Mouse (Mus musculus): ENCODE results near the gene Sdk2. TPM values are rescaled to one million over a fixed set of nuclear protein-coding genes. Genes with fewer than 3 reads are reported as not detected.

Gene Sdk2
- polyA plus RNA-seq (2015; fragmentation: Nextera tagmentation; extraction: Ambion mirVana) = 1.1 and 2.1 TPM in 2 replicates

DNA sequence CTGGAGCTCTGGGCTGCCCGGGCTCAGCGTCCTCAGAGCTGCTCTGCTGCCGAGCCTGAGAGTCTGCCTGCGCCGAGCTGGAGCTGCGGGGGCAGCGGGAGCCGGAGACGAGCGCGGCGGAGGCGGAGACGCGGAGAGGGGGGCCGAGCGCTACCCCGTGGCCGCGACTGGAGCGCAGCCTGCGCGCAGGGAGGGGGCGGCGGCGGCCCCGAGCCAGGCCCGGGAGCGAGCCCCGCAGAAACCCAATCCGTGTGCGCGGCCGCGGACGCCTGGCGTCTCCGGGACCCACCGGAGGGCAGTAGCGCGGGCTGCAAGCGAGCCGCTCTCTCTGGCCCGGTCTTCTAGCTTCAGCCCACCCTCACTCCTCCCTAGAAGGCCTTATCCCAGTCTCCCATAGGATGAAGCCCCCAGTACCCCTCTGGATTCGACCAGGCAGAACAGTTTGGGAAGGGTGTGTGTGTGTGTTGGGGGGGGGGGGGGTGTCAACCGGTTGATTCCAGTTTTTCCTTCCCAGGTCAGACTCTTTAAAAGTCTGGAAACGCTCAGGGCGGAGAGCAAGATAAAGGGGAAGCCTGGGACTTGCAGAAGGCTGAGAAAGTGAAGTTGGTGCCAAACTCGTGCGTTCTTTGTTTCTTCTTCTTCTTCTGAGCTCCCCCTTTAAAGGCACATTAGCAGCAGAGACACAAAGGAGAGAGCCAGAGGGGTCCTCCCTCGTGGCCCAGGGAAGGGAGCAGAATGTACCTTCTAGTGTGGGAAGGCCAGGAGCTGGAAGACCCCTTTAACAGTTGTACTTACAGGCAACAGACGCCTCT is at the start of gene Sdk2:
Gene Sdk2, minus strand, starts transcription at position 96 of the 812 bp plus-strand sequence.
- ATAC-seq (replicated peaks; ENCODE audit: extremely low read depth, insufficient read depth, low FRiP score) = peak; percentile 82
- 4% methylated on average over 52 of the region's 52 CpGs for WGBS

DNA sequence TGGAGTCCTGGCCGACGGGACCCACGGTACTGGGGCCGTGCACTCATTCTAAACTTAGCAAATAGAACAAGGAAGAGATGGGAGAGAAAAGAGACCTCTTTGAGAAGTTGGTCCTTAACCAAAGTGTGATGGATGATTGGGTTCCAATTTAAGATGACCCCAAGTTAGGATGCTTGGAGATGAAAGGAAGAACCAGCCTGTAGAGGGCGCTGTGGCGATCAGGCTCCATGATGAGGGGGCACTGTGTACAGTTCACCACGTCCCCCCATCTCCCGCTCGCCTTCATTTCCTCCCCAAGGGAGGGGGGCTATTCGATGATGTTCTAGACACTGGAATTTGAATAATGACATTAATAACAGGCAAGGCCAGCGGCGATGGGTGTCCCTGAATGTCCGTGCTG is 48.2 kb upstream of the Sdk2 start:
- Histone ChIP-seq H3K9ac (ENCODE audit: low read length) (no peak overlapping the region), H3K4me2 (ENCODE audit: low read depth, low read length) (no peak overlapping the region), H3K4me1 (ENCODE audit: control insufficient read depth, insufficient read depth, low read length) (0 out of 2 replicates have a peak, but pooled peaks cover 6% of the 10 kb centered on the region), H3K4me3 (ENCODE audit: low read length) (no peak overlapping the region), H3K36me3 (ENCODE audit: control insufficient read depth, insufficient read depth) (no peaks in the 10 kb centered on the region), H3K27ac (ENCODE audit: low read length) (no peak overlapping the region), H3K27me3 (ENCODE audit: control insufficient read depth, insufficient read depth, low read length) (no peaks in the 10 kb centered on the region), H3K9me3 (replicated peaks; ENCODE audit: control insufficient read depth, low read length) (no peaks in the 10 kb centered on the region)
- WGBS = 73% methylated on average over 13 of the region's 13 CpGs
- ATAC-seq (replicated peaks; ENCODE audit: extremely low read depth, insufficient read depth, low FRiP score) = no peak

More for the DNA sequence above, at the start of gene Sdk2:
- peak within 1 kb of the TSS; percentile 77 for H3K4me2 ChIP-seq (ENCODE audit: low read depth, low read length)
- peak within 1 kb of the TSS; percentile 73 for H3K27ac ChIP-seq (ENCODE audit: low read length)
- peak within 1 kb of the TSS; percentile 77 for H3K9ac ChIP-seq (ENCODE audit: low read length)
- no peaks in the 10 kb centered on the region for H3K36me3 ChIP-seq (ENCODE audit: control insufficient read depth, insufficient read depth)
- peaks cover 23% of the 10 kb centered on the region for H3K27me3 ChIP-seq (ENCODE audit: control insufficient read depth, insufficient read depth, low read length)
- H3K4me1 ChIP-seq (ENCODE audit: control insufficient read depth, insufficient read depth, low read length) = peaks cover 3% of the 10 kb centered on the region; the same call in 1 of the 2 replicates
- H3K9me3 ChIP-seq (replicated peaks; ENCODE audit: control insufficient read depth, low read length) = no peaks in the 10 kb centered on the region
- H3K4me3 ChIP-seq (ENCODE audit: low read length) = peak within 1 kb of the TSS; percentile 66

DNA sequence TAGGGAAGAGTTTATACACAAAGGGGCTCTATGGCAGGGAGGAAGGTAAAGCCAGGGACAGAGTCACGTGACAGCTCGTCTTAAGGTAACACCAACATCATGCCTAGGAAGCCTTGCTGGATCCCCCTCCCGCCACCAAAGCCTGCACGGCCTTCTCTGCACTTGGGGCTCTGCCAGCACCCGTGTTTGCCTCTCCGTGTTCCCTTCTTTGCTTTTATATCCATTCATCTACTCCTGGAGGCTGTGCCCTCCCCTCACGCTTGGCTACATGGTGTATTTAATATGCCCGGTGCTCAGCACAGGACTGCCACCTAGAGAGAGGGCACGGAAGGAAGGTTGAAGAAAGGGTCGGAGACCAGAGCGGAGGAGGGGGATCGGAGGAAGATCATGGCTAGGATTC is 47.8 kb upstream of the Sdk2 start:
- WGBS = 74% methylated on average over 12 of the region's 12 CpGs
- no peaks in the 10 kb centered on the region for H3K36me3 ChIP-seq (ENCODE audit: control insufficient read depth, insufficient read depth)
- H3K4me3 ChIP-seq (ENCODE audit: low read length) = no peak overlapping the region
- H3K4me1 ChIP-seq (ENCODE audit: control insufficient read depth, insufficient read depth, low read length) = 0 out of 2 replicates have a peak, but pooled peaks cover 6% of the 10 kb centered on the region
- no peak overlapping the region for H3K9ac ChIP-seq (ENCODE audit: low read length)
- no peak overlapping the region for H3K4me2 ChIP-seq (ENCODE audit: low read depth, low read length)
- H3K27me3 ChIP-seq (ENCODE audit: control insufficient read depth, insufficient read depth, low read length) = no peaks in the 10 kb centered on the region
- ATAC-seq (replicated peaks; ENCODE audit: extremely low read depth, insufficient read depth, low FRiP score) = no peak
- H3K9me3 ChIP-seq (replicated peaks; ENCODE audit: control insufficient read depth, low read length) = no peaks in the 10 kb centered on the region
- H3K27ac ChIP-seq (ENCODE audit: low read length) = no peak overlapping the region

DNA sequence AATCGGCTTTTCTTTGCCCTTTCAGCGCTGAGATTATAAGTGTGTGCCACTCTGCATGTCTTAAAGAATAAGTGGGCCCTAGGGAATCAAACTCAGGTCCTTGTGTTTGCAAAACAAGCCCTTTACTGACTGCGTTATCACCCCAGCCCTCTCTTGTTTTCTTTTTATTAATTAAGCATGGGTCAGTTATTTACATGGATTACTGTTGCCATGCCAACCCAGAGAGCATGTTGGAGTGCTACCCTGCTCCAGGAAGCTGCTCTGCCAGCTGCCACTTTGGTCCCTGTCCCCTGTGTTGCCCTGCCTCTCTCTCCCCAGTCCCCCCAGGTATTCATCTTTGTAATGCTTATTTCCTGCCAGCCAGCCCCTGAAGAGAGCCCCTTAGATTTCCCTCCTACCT is 44.0 kb upstream of the Sdk2 start:
- Histone ChIP-seq H3K4me2 (ENCODE audit: low read depth, low read length) (no peak overlapping the region), H3K27me3 (ENCODE audit: control insufficient read depth, insufficient read depth, low read length) (no peaks in the 10 kb centered on the region), H3K9me3 (replicated peaks; ENCODE audit: control insufficient read depth, low read length) (no peaks in the 10 kb centered on the region), H3K36me3 (ENCODE audit: control insufficient read depth, insufficient read depth) (no peaks in the 10 kb centered on the region), H3K27ac (ENCODE audit: low read length) (no peak overlapping the region), H3K4me3 (ENCODE audit: low read length) (no peak overlapping the region), H3K9ac (ENCODE audit: low read length) (no peak overlapping the region), H3K4me1 (ENCODE audit: control insufficient read depth, insufficient read depth, low read length) (0 out of 2 replicates have a peak, but pooled peaks cover 6% of the 10 kb centered on the region)
- no peak for ATAC-seq (replicated peaks; ENCODE audit: extremely low read depth, insufficient read depth, low FRiP score)
- 72% methylated on average over 3 of the region's 3 CpGs for WGBS

DNA sequence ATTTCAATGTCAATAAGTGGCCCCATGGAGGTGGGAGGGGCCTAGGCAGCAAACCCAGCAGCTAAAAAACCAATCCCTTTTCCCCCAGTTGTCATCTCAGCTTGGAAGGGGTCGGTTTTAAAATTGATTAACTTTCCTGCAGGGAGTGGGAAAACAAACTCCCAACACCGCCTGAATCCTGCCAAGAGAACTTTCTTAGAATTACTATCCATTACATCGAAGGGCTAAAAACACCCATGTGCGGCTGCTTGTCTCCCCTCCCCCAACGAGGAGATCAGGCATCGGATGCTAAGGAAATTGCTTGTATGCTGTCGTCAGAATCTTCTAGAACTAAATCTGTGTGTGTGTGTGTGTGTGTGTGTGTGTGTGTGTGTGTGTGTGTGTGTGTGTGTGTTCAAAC is 26.8 kb upstream of the Sdk2 start:
- H3K36me3 ChIP-seq (ENCODE audit: control insufficient read depth, insufficient read depth) = no peaks in the 10 kb centered on the region
- H3K4me1 ChIP-seq (ENCODE audit: control insufficient read depth, insufficient read depth, low read length) = no peaks in the 10 kb centered on the region
- H3K9ac ChIP-seq (ENCODE audit: low read length) = no peak overlapping the region
- no peak overlapping the region for H3K4me2 ChIP-seq (ENCODE audit: low read depth, low read length)
- ATAC-seq (replicated peaks; ENCODE audit: extremely low read depth, insufficient read depth, low FRiP score) = no peak
- no peaks in the 10 kb centered on the region for H3K9me3 ChIP-seq (replicated peaks; ENCODE audit: control insufficient read depth, low read length)
- no peak overlapping the region for H3K4me3 ChIP-seq (ENCODE audit: low read length)
- peaks cover 2% of the 10 kb centered on the region; the same call in 1 of the 2 replicates for H3K27me3 ChIP-seq (ENCODE audit: control insufficient read depth, insufficient read depth, low read length)
- WGBS = 49% methylated on average over 7 of the region's 7 CpGs
- no peak overlapping the region for H3K27ac ChIP-seq (ENCODE audit: low read length)

DNA sequence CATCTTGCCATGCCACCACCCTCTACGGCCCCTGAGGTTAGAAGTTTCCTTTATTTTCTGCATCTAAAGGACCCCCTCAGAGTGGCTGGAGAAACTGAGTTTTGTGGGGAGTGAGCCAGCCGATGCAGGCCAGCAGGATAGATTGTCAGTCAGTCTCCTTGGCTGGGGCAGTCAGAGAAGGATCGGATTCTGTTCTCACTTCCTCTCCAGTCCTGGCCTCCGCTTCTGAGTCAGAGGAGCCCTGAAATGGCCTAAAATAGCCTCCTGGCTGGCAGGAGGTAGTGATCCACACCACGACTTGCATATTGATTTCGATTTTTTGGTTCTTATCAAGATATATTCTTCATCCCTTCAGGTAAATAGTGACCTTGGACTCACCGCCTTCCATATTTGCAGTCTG is 26.3 kb upstream of the Sdk2 start:
- H3K9me3 ChIP-seq (replicated peaks; ENCODE audit: control insufficient read depth, low read length) = no peaks in the 10 kb centered on the region

DNA sequence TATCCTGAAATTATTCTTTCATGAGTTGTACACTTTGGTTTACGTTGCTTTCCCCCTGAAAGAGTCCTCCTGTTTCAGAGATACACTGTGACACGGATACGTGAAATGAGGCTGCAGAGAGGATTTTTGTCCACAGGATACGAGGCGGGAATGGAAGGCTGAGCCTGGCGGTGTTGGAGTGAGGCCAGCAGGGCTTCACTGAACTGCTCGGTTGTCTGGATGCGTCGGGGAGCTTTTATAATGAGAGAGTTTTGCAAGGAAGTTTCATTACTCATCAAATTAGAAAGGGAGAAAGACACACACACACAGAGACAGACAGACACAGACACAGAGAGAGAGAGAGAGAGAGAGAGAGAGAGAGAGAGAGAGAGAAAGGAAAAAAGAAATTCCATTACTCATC is 13.8 kb upstream of the Sdk2 start:
- Histone ChIP-seq H3K27me3 (ENCODE audit: control insufficient read depth, insufficient read depth, low read length) (no peaks in the 10 kb centered on the region), H3K4me1 (ENCODE audit: control insufficient read depth, insufficient read depth, low read length) (no peaks in the 10 kb centered on the region), H3K36me3 (ENCODE audit: control insufficient read depth, insufficient read depth) (no peaks in the 10 kb centered on the region), H3K4me3 (ENCODE audit: low read length) (no peak overlapping the region), H3K9ac (ENCODE audit: low read length) (no peak overlapping the region), H3K27ac (ENCODE audit: low read length) (no peak overlapping the region), H3K4me2 (ENCODE audit: low read depth, low read length) (no peak overlapping the region), H3K9me3 (replicated peaks; ENCODE audit: control insufficient read depth, low read length) (peaks cover 5% of the 10 kb centered on the region; the same call in 1 of the 2 replicates)
- whole genome bisulfite sequencing = 50% methylated on average over 9 of the region's 9 CpGs
- ATAC-seq (replicated peaks; ENCODE audit: extremely low read depth, insufficient read depth, low FRiP score) = no peak

More for the DNA sequence above, 26.3 kb upstream of the Sdk2 start:
- H3K27ac ChIP-seq (ENCODE audit: low read length) = no peak overlapping the region
- H3K4me1 ChIP-seq (ENCODE audit: control insufficient read depth, insufficient read depth, low read length) = no peaks in the 10 kb centered on the region
- no peak overlapping the region for H3K4me3 ChIP-seq (ENCODE audit: low read length)
- no peak for ATAC-seq (replicated peaks; ENCODE audit: extremely low read depth, insufficient read depth, low FRiP score)
- H3K4me2 ChIP-seq (ENCODE audit: low read depth, low read length) = no peak overlapping the region
- H3K9ac ChIP-seq (ENCODE audit: low read length) = no peak overlapping the region
- H3K36me3 ChIP-seq (ENCODE audit: control insufficient read depth, insufficient read depth) = no peaks in the 10 kb centered on the region
- H3K27me3 ChIP-seq (ENCODE audit: control insufficient read depth, insufficient read depth, low read length) = peaks cover 2% of the 10 kb centered on the region; the same call in 1 of the 2 replicates
- 42% methylated on average over 7 of the region's 7 CpGs for WGBS

DNA sequence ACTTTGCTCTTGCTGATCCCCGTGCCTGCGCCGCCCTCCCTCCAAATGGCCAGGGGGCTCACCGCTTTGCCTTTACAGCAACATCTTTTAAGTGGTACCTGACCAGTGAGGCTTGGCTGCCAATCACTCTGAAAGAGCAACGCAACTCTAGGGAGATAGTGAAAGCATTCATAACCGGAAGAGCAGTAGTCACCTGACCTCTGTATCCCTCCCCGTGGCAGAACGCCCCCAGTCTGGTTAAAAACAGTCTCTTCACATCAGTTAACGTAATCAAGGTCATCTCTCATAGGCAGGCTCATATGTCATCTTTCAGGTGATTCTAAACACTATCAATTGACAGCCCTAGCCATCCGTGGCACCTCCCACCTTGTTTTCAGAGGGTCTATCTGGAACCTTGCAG is 5.8 kb upstream of the Sdk2 start:
- peak overlapping the region; percentile 42; the same call in 1 of the 2 replicates for H3K4me2 ChIP-seq (ENCODE audit: low read depth, low read length)
- 0 out of 2 replicates have a peak, but pooled peaks cover 2% of the 10 kb centered on the region for H3K4me1 ChIP-seq (ENCODE audit: control insufficient read depth, insufficient read depth, low read length)

DNA sequence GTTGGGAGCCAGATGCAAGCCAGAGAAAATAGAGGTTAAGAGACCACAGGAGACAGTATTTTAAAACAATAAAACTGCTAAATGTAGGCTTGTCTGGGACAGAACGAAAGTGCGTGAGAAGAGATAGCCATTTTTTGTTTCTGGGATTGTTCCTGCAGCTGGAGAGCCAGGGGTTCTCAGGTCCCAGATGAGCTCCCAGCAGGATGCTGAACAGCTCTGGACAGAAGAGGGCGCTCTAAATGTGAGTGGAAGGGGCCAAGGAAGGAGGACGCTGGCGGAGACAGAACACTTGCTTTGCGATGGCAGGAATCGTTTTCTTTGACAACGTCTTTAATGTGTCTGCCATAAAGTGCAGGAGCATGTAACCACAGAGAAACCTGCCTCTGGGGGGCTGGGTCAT is 5.2 kb upstream of the Sdk2 start:
- WGBS = 21% methylated on average over 8 of the region's 8 CpGs
- Histone ChIP-seq H3K9ac (ENCODE audit: low read length) (no peak overlapping the region), H3K4me2 (ENCODE audit: low read depth, low read length) (peak overlapping the region; percentile 42), H3K27ac (ENCODE audit: low read length) (no peak overlapping the region), H3K27me3 (ENCODE audit: control insufficient read depth, insufficient read depth, low read length) (peaks cover 8% of the 10 kb centered on the region), H3K9me3 (replicated peaks; ENCODE audit: control insufficient read depth, low read length) (peaks cover 5% of the 10 kb centered on the region; the same call in 1 of the 2 replicates), H3K36me3 (ENCODE audit: control insufficient read depth, insufficient read depth) (no peaks in the 10 kb centered on the region), H3K4me1 (ENCODE audit: control insufficient read depth, insufficient read depth, low read length) (peaks cover 5% of the 10 kb centered on the region; the same call in 1 of the 2 replicates), H3K4me3 (ENCODE audit: low read length) (no peak overlapping the region)
- ATAC-seq (replicated peaks; ENCODE audit: extremely low read depth, insufficient read depth, low FRiP score) = no peak

More for the DNA sequence above, 5.8 kb upstream of the Sdk2 start:
- no peak for ATAC-seq (replicated peaks; ENCODE audit: extremely low read depth, insufficient read depth, low FRiP score)
- Histone ChIP-seq H3K36me3 (ENCODE audit: control insufficient read depth, insufficient read depth) (no peaks in the 10 kb centered on the region), H3K27me3 (ENCODE audit: control insufficient read depth, insufficient read depth, low read length) (peaks cover 8% of the 10 kb centered on the region), H3K27ac (ENCODE audit: low read length) (no peak overlapping the region), H3K4me3 (ENCODE audit: low read length) (no peak overlapping the region), H3K9ac (ENCODE audit: low read length) (no peak overlapping the region), H3K9me3 (replicated peaks; ENCODE audit: control insufficient read depth, low read length) (peaks cover 5% of the 10 kb centered on the region; the same call in 1 of the 2 replicates)
- WGBS = 67% methylated on average over 10 of the region's 10 CpGs

All from heart, embryonic 16.5 days (tissue).